Mouse (Mus musculus) layer of hippocampus, adult 9-11 months (tissue): ENCODE measurements at regions not wholly inside any gene's neighbourhood (a gene's known extent, or its start where the extent isn't known, plus 50 kb on each side); places are given as distances from the start of the nearest gene placed in this dataset.

Experiments
- DNase-seq: peaks from one replicate; pipeline ENCODE4 v3.0.0; 2022

- DNase-seq = peak; percentile 26
These were observed 226.3 kb upstream of the Bche start for GRCm38 (mm10) chr3:73934491-73934890.

- no peak for DNase-seq
These were observed 224.0 kb upstream of the Bche start for GRCm38 (mm10) chr3:73932185-73932584.
